Mouse (Mus musculus) limb, embryonic 11.5 days (tissue): ENCODE data around the gene Olfr247. TPM values are rescaled to one million over a fixed set of nuclear protein-coding genes. Genes with fewer than 3 reads are reported as not detected.

Experiments used
- ATAC-seq: fragments of 200-750 bp; cut with Nextera tagmentation; 2 replicates; pipeline ENCODE4 v1.8.0; 2017; ENCODE audit warnings: low read depth; ENCODE audit not compliant: insufficient number of reproducible peaks, low FRiP score, low TSS enrichment
- DNase-seq: peaks from one replicate; pipeline ENCODE4 v3.0.0-alpha.2; 2015; ENCODE audit warnings: low spot score
- H3K27ac ChIP-seq: fragments of 300-500 bp; sonication (generic); replicated peaks from 2 replicates; pipeline ENCODE4 v1.5.1; 2014; ENCODE audit warnings: low read depth, mild to moderate bottlenecking, low read length
- H3K27me3 ChIP-seq: fragments of 300-500 bp; sonication (generic); 2 replicates; pipeline ENCODE4 v1.6.1; 2014; ENCODE audit warnings: mild to moderate bottlenecking, low read length, mixed read lengths; ENCODE audit not compliant: control insufficient read depth, insufficient read depth
- H3K36me3 ChIP-seq: fragments of 300-500 bp; sonication (generic); 2 replicates; pipeline ENCODE4 v1.6.1; 2014; ENCODE audit warnings: mild to moderate bottlenecking, low read length, moderate library complexity, mixed read lengths; ENCODE audit not compliant: control insufficient read depth, insufficient read depth
- H3K4me1 ChIP-seq: fragments of 300-500 bp; sonication (generic); 2 replicates; pipeline ENCODE4 v1.6.1; 2014; ENCODE audit warnings: low read length, mixed read lengths; ENCODE audit not compliant: control insufficient read depth, insufficient read depth
- H3K4me2 ChIP-seq: fragments of 300-500 bp; sonication (generic); 2 replicates; pipeline ENCODE4 v1.6.1; 2014; ENCODE audit warnings: low read depth, mild to moderate bottlenecking, moderate library complexity; ENCODE audit not compliant: severe bottlenecking
- H3K4me3 ChIP-seq: fragments of 300-500 bp; sonication (generic); 2 replicates; pipeline ENCODE4 v1.5.1; 2014; ENCODE audit warnings: low read depth, low read length
- H3K9ac ChIP-seq: fragments of 300-500 bp; sonication (generic); 2 replicates; pipeline ENCODE4 v1.6.1; 2014; ENCODE audit warnings: mild to moderate bottlenecking, low read length
- H3K9me3 ChIP-seq: fragments of 300-500 bp; sonication (generic); 2 replicates; pipeline ENCODE4 v1.6.1; 2016; ENCODE audit warnings: low read length; ENCODE audit not compliant: control insufficient read depth
- WGBS: fragments of 180-500 bp; shearing (Covaris S2); extraction: QIAGEN DNeasy Blood & Tissue Kit; methylation state at CpG from one replicate; pipeline ENCODE4 v1.1.7; 2014; 5-methylcytosine and 5-hydroxymethylcytosine counted together
- polyA plus RNA-seq: library from polyadenylated mRNA; unstranded; fragments of >200 nt; fragmentation: Nextera tagmentation; extraction: Ambion mirVana; gene quantifications from 2 replicates; pipeline ENCODE4 v1.2.1, GENCODE M21; 2014

Olfr247 gene
- polyA plus RNA-seq, 1 experiment from 2014 or later: not detected

- H3K4me3 ChIP-seq: no peak within 1 kb of the TSS
- ATAC-seq (no peak), DNase-seq (no peak)
- H3K27ac ChIP-seq: no peak within 1 kb of the TSS
- no peaks in the 10 kb centered on the region for H3K9me3 ChIP-seq
- no peaks in the 10 kb centered on the region for H3K4me1 ChIP-seq
- H3K4me2 ChIP-seq: no peak within 1 kb of the TSS
- H3K27me3 ChIP-seq: no peaks in the 10 kb centered on the region
- no peak within 1 kb of the TSS for H3K9ac ChIP-seq
- 95% methylated on average over 2 of the region's 2 CpGs for WGBS
- no peaks in the 10 kb centered on the region for H3K36me3 ChIP-seq
Observed at GRCm38 (mm10) chr10:129949000-129949399, 26.9 kb downstream of the Olfr247 start, which contains the start of gene Olfr818. Gene Olfr818, minus strand, starts transcription at chr10:129949100.

Other genes starting within 250 kb of the Olfr247 start
- not detected in 2 replicates for gene Olfr805, start 246.8 kb downstream of the Olfr247 start, polyA plus RNA-seq
- not detected in 2 replicates for gene Olfr806, start 234.2 kb downstream of the Olfr247 start, polyA plus RNA-seq
- not detected in 2 replicates for gene Olfr807, start 218.3 kb downstream of the Olfr247 start, polyA plus RNA-seq
- not detected in 2 replicates for gene Olfr808, start 210.7 kb downstream of the Olfr247 start, polyA plus RNA-seq
- not detected in 2 replicates for gene Olfr809, start 201.5 kb downstream of the Olfr247 start, polyA plus RNA-seq
- not detected in 2 replicates for gene Olfr810, start 181.2 kb downstream of the Olfr247 start, polyA plus RNA-seq
- gene Olfr811, start 171.7 kb downstream of the Olfr247 start, polyA plus RNA-seq: not detected in 2 replicates
- gene Olfr812, start 130.0 kb downstream of the Olfr247 start, polyA plus RNA-seq: not detected in 2 replicates
- not detected in 2 replicates for gene Olfr813, start 120.8 kb downstream of the Olfr247 start, polyA plus RNA-seq
- not detected in 2 replicates for gene Olfr814, start 96.3 kb downstream of the Olfr247 start, polyA plus RNA-seq
- gene Olfr815, start 70.3 kb downstream of the Olfr247 start, polyA plus RNA-seq: not detected in 2 replicates
- not detected in 2 replicates for gene Olfr816, start 60.5 kb downstream of the Olfr247 start, polyA plus RNA-seq
- not detected in 2 replicates for gene Olfr818, start 27.0 kb downstream of the Olfr247 start, polyA plus RNA-seq
- not detected in 2 replicates for gene Olfr819, start 8.9 kb downstream of the Olfr247 start, polyA plus RNA-seq
- gene Gm10310, start 8.9 kb upstream of the Olfr247 start, polyA plus RNA-seq: not detected in 2 replicates
- gene Olfr820, start 36.5 kb upstream of the Olfr247 start, polyA plus RNA-seq: not detected in 2 replicates
- not detected in 2 replicates for gene Olfr821, start 54.2 kb upstream of the Olfr247 start, polyA plus RNA-seq
- not detected in 2 replicates for gene Olfr822, start 95.1 kb upstream of the Olfr247 start, polyA plus RNA-seq
- not detected in 2 replicates for gene Olfr823, start 139.2 kb upstream of the Olfr247 start, polyA plus RNA-seq
- not detected in 2 replicates for gene Olfr824, start 153.9 kb upstream of the Olfr247 start, polyA plus RNA-seq
- gene Olfr825, start 190.6 kb upstream of the Olfr247 start, polyA plus RNA-seq: not detected in 2 replicates
- gene Olfr826, start 208.0 kb upstream of the Olfr247 start, polyA plus RNA-seq: not detected in 2 replicates
- gene Olfr827, start 238.3 kb upstream of the Olfr247 start, polyA plus RNA-seq: not detected in 2 replicates